Mouse (Mus musculus) midbrain, embryonic 13.5 days (tissue): ENCODE measurements at regions not wholly inside any gene's neighbourhood (a gene's known extent, or its start where the extent isn't known, plus 50 kb on each side); places are given as distances from the start of the nearest gene placed in this dataset.
A peak's percentile ranks its signal among the peaks of the same experiment; 100 is the strongest.

Experiments used
- ATAC-seq: fragments of 200-750 bp; cut with Nextera tagmentation; 2 replicates; pipeline ENCODE4 v1.8.0; 2017; ENCODE audit warnings: mild to moderate bottlenecking, moderate TSS enrichment, moderate library complexity
- H3K27ac ChIP-seq: fragments of 300-500 bp; sonication (generic); 2 replicates; pipeline ENCODE4 v1.5.1; 2015; ENCODE audit warnings: inconsistent platforms, mild to moderate bottlenecking, moderate library complexity
- H3K27me3 ChIP-seq: fragments of 300-500 bp; sonication (generic); 2 replicates; pipeline ENCODE4 v1.6.1; 2015; ENCODE audit warnings: mild to moderate bottlenecking, inconsistent platforms
- H3K36me3 ChIP-seq: fragments of 300-500 bp; sonication (generic); 2 replicates; pipeline ENCODE4 v1.6.1; 2015; ENCODE audit warnings: mild to moderate bottlenecking, inconsistent platforms
- H3K4me1 ChIP-seq: fragments of 300-500 bp; sonication (generic); replicated peaks from 2 replicates; pipeline ENCODE4 v1.6.1; 2015; ENCODE audit warnings: inconsistent platforms
- H3K4me2 ChIP-seq: fragments of 300-500 bp; sonication (generic); replicated peaks from 2 replicates; pipeline ENCODE4 v1.6.1; 2015; ENCODE audit warnings: moderate library complexity, mild to moderate bottlenecking, inconsistent platforms
- H3K4me3 ChIP-seq: fragments of 300-500 bp; sonication (generic); replicated peaks from 2 replicates; pipeline ENCODE4 v1.5.1; 2015; ENCODE audit warnings: mild to moderate bottlenecking, inconsistent platforms
- H3K9ac ChIP-seq: fragments of 300-500 bp; sonication (generic); replicated peaks from 2 replicates; pipeline ENCODE4 v1.6.1; 2015; ENCODE audit warnings: mild to moderate bottlenecking, inconsistent platforms
- H3K9me3 ChIP-seq: fragments of 300-500 bp; sonication (generic); 2 replicates; pipeline ENCODE4 v1.6.1; 2016; ENCODE audit warnings: mild to moderate bottlenecking, inconsistent platforms
- WGBS: fragments of 180-500 bp; shearing (Covaris S2); methylation state at CpG from one replicate; pipeline ENCODE4 v1.1.7; 2015; 5-methylcytosine and 5-hydroxymethylcytosine counted together

DNA sequence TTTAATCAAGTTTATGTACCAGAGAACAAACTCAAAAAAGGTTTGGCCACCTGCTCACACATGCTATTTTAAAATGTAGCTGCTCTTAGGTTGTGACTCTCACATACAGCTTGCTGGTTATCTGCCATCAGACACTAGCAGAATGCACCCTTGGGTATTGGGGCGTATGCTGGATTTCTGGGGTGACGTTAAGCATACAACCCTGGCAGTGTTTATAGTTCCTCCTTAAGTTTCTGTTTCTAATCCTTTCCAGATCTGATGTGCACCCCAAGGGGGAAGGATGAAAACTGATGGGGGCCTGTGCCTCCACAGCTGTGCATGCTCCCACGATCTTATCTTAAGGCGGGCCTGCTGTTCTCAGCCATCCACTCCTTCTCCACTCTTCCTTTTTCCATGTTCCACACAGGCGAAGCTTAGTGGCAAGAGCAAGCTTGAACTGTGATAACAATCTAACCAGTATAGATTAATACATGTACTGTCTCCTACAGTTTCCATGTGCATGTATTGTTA is 164.8 kb upstream of the 4930583I09Rik start:
- Histone ChIP-seq H3K27me3 (no peaks in the 10 kb centered on the region), H3K9ac (no peak overlapping the region), H3K9me3 (no peaks in the 10 kb centered on the region), H3K4me3 (no peak overlapping the region), H3K36me3 (no peaks in the 10 kb centered on the region), H3K4me2 (no peak overlapping the region), H3K4me1 (no peaks in the 10 kb centered on the region), H3K27ac (no peak overlapping the region)
- 89% methylated on average over 5 of the region's 5 CpGs for WGBS
- ATAC-seq: no peak

GRCm38 (mm10) chr17:64994483-64994882 is 158.6 kb upstream of the 4930583I09Rik start:
- Histone ChIP-seq H3K27ac (no peak overlapping the region), H3K9me3 (no peaks in the 10 kb centered on the region), H3K9ac (no peak overlapping the region), H3K4me2 (no peak overlapping the region), H3K4me1 (no peaks in the 10 kb centered on the region), H3K36me3 (no peaks in the 10 kb centered on the region), H3K4me3 (no peak overlapping the region), H3K27me3 (no peaks in the 10 kb centered on the region)
- ATAC-seq: no peak
- 95% methylated on average over 10 of the region's 10 CpGs for WGBS

GRCm38 (mm10) chr17:64991262-64991661 is 155.4 kb upstream of the 4930583I09Rik start:
- H3K4me2 ChIP-seq: no peak overlapping the region
- WGBS: 34% methylated on average over 3 of the region's 3 CpGs
- no peak for ATAC-seq

GRCm38 (mm10) chr17:64984276-64985011 is 148.6 kb upstream of the 4930583I09Rik start:
- no peak overlapping the region for H3K9ac ChIP-seq
- H3K27ac ChIP-seq: no peak overlapping the region
- H3K4me1 ChIP-seq: no peaks in the 10 kb centered on the region
- H3K36me3 ChIP-seq: no peaks in the 10 kb centered on the region
- H3K9me3 ChIP-seq: no peaks in the 10 kb centered on the region
- 82% methylated on average over 14 of the region's 14 CpGs for WGBS
- no peaks in the 10 kb centered on the region for H3K27me3 ChIP-seq
- H3K4me2 ChIP-seq: no peak overlapping the region
- ATAC-seq: no peak
- no peak overlapping the region for H3K4me3 ChIP-seq

More at GRCm38 (mm10) chr17:64991262-64991661, 155.4 kb upstream of the 4930583I09Rik start:
- no peaks in the 10 kb centered on the region for H3K27me3 ChIP-seq
- H3K9ac ChIP-seq: no peak overlapping the region
- H3K4me3 ChIP-seq: no peak overlapping the region
- no peak overlapping the region for H3K27ac ChIP-seq
- no peaks in the 10 kb centered on the region for H3K4me1 ChIP-seq
- no peaks in the 10 kb centered on the region for H3K36me3 ChIP-seq
- no peaks in the 10 kb centered on the region for H3K9me3 ChIP-seq

DNA sequence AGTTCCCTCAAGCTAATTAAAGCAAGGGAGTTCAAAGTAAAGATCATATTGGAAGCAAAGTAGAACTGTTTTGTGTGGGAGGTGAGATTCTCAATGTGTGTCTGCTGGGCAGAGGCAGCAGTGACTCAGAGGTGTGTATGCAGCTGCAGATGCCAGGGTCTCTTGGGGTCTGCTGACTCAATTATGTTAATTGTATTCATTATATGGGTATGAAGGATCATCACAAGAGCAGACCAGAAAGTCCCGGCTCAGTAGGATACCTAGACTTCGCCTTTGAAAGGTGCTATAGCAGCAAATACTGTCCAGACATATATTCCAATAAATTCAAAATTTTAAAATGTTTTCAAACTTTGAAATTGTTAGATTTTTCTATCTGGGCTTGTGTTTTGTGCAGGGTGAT is 147.6 kb upstream of the 4930583I09Rik start:
- Histone ChIP-seq H3K27me3 (no peaks in the 10 kb centered on the region), H3K9ac (no peak overlapping the region), H3K4me1 (no peaks in the 10 kb centered on the region), H3K36me3 (no peaks in the 10 kb centered on the region), H3K4me2 (no peak overlapping the region), H3K4me3 (no peak overlapping the region), H3K27ac (no peak overlapping the region), H3K9me3 (no peaks in the 10 kb centered on the region)
- ATAC-seq: no peak
- WGBS: 62% methylated on average over 2 of the region's 2 CpGs

DNA sequence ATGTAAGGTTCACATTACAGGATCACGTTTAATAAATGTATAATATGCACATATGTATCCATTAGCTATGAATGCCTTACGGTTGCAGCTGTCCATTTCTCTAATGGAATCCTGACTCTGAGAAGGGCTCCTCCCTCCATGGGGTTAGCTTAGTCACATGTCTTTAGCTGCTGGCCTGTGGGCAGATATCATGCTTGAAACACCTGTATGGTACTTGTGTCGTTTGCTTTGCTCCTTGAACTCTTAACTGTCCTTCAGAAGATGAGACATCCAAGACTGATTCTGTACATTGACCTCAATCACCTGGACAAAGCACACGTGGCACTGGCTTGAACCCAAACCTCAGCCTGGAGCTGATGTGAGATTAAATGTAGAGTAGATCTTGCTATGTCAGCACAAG is 128.3 kb upstream of the 4930583I09Rik start:
- no peak overlapping the region for H3K4me3 ChIP-seq
- H3K27ac ChIP-seq: no peak overlapping the region
- H3K36me3 ChIP-seq: no peaks in the 10 kb centered on the region
- no peak overlapping the region for H3K4me2 ChIP-seq
- WGBS: 88% methylated on average over 4 of the region's 4 CpGs
- H3K9ac ChIP-seq: no peak overlapping the region
- H3K9me3 ChIP-seq: peaks cover 3% of the 10 kb centered on the region; the same call in 1 of the 2 replicates
- no peak for ATAC-seq
- H3K27me3 ChIP-seq: no peaks in the 10 kb centered on the region
- no peaks in the 10 kb centered on the region for H3K4me1 ChIP-seq

DNA sequence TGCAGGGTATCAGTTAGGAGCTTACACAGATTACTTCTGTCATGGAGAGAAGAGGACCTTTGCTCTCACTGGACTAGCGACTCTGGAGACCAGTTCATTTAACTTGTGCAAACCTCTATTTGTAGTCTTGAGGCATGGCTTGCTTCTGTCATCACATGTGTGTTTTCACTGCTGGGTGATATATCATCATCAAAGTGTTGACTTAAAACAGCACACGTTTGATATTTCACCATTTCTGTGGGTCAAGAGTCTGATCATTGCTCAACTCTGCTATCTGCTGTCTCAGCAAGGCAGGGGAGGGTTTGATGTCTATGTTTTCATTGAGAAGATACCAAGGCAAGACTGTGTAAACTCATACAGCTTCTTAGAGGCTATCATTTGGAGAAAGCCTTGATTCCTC is 126.0 kb upstream of the 4930583I09Rik start:
- Histone ChIP-seq H3K4me1 (peaks cover 10% of the 10 kb centered on the region), H3K27ac (no peak overlapping the region), H3K4me3 (no peak overlapping the region), H3K27me3 (no peaks in the 10 kb centered on the region), H3K36me3 (no peaks in the 10 kb centered on the region), H3K9ac (no peak overlapping the region), H3K4me2 (no peak overlapping the region), H3K9me3 (no peaks in the 10 kb centered on the region)
- 82% methylated on average over 2 of the region's 2 CpGs for WGBS
- ATAC-seq: no peak

- peaks cover 11% of the 10 kb centered on the region for H3K4me1 ChIP-seq
- WGBS: 59% methylated on average over 9 of the region's 9 CpGs
- ATAC-seq: 0 out of 2 replicates have a peak, but pooled peaks have one; percentile 40
- H3K4me2 ChIP-seq: no peak overlapping the region
- no peaks in the 10 kb centered on the region for H3K9me3 ChIP-seq
- no peak overlapping the region for H3K27ac ChIP-seq
- H3K4me3 ChIP-seq: no peak overlapping the region
- H3K36me3 ChIP-seq: no peaks in the 10 kb centered on the region
- H3K27me3 ChIP-seq: no peaks in the 10 kb centered on the region
- H3K9ac ChIP-seq: no peak overlapping the region
Observed at GRCm38 (mm10) chr17:64957495-64957894, 121.6 kb upstream of the 4930583I09Rik start.

DNA sequence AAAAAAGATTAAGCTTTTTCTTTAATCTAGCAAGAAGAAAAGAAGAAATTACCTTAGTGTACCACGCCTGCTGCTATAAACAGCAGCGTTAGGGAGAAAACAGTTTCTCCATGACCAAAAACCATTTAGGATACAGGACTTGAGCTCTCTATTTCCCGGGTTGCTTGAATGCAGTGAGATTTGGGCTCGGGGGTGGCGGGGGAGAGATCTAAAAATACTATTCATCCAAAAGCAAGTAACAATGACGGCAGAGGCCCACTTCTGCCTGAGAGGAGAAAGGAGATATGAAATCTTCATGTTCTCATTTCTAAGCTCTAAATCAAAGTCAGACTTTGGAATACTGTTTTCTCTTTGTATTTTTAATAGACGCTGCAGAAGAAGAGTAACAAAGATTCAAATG is 120.6 kb upstream of the 4930583I09Rik start:
- Histone ChIP-seq H3K4me3 (no peak overlapping the region), H3K9me3 (no peaks in the 10 kb centered on the region), H3K4me1 (peaks cover 11% of the 10 kb centered on the region), H3K27me3 (no peaks in the 10 kb centered on the region), H3K4me2 (no peak overlapping the region), H3K9ac (no peak overlapping the region), H3K27ac (no peak overlapping the region), H3K36me3 (no peaks in the 10 kb centered on the region)
- no peak for ATAC-seq
- 78% methylated on average over 7 of the region's 7 CpGs for WGBS

DNA sequence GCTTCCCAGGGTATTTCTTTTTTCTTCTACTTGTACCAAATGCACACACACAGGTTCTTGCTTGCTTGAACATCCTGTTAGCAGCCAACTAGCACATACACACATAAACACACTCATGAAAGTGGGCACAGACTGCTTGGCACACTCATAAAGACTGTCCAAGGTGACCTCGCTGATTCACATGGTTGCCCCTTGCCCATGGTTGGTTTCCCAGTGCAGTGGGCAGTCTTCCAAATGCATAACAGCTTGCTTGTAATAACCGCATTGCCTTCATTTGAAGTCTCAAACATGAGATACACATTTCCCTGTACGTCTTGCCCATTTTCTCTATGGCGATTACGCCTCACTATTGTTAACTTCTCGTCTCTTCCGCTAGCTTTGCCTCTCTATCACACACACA is 117.4 kb upstream of the 4930583I09Rik start:
- ATAC-seq: no peak
- Histone ChIP-seq H3K27me3 (no peaks in the 10 kb centered on the region), H3K36me3 (no peaks in the 10 kb centered on the region), H3K4me2 (no peak overlapping the region), H3K27ac (no peak overlapping the region), H3K9ac (no peak overlapping the region), H3K4me3 (no peak overlapping the region), H3K9me3 (no peaks in the 10 kb centered on the region), H3K4me1 (peaks cover 11% of the 10 kb centered on the region)
- WGBS: 93% methylated on average over 7 of the region's 7 CpGs

- no peaks in the 10 kb centered on the region for H3K27me3 ChIP-seq
- no peak overlapping the region for H3K9ac ChIP-seq
- no peak overlapping the region for H3K4me3 ChIP-seq
- no peaks in the 10 kb centered on the region for H3K9me3 ChIP-seq
- no peak overlapping the region for H3K4me2 ChIP-seq
- no peak for ATAC-seq
- no peaks in the 10 kb centered on the region for H3K36me3 ChIP-seq
- H3K4me1 ChIP-seq: no peaks in the 10 kb centered on the region
- 71% methylated on average over 1 of the region's 1 CpGs for WGBS
- H3K27ac ChIP-seq: no peak overlapping the region
Observed at GRCm38 (mm10) chr17:64951625-64951940, 115.7 kb upstream of the 4930583I09Rik start.

- no peak overlapping the region for H3K27ac ChIP-seq
- 68% methylated on average over 6 of the region's 6 CpGs for WGBS
- ATAC-seq: no peak
- H3K9me3 ChIP-seq: no peaks in the 10 kb centered on the region
- no peak overlapping the region for H3K4me3 ChIP-seq
- H3K4me1 ChIP-seq: no peaks in the 10 kb centered on the region
- no peaks in the 10 kb centered on the region for H3K27me3 ChIP-seq
- no peak overlapping the region for H3K4me2 ChIP-seq
- no peaks in the 10 kb centered on the region for H3K36me3 ChIP-seq
- H3K9ac ChIP-seq: no peak overlapping the region
Observed at GRCm38 (mm10) chr17:64950802-64951624, 115.1 kb upstream of the 4930583I09Rik start.
